Mouse (Mus musculus) embryonic facial prominence, embryonic 15.5 days (tissue): Measurements from ENCODE around the gene Endog. TPM values are rescaled to one million over a fixed set of nuclear protein-coding genes. Genes with fewer than 3 reads are reported as not detected.

Experiments
- ATAC-seq: fragments of 200-750 bp; cut with Nextera tagmentation; 2 replicates; pipeline ENCODE4 v1.8.0; 2017; ENCODE audit warnings: low read depth, moderate TSS enrichment; ENCODE audit not compliant: insufficient number of reproducible peaks, low FRiP score, low TSS enrichment
- H3K27ac ChIP-seq: fragments of 300-500 bp; sonication (generic); replicated peaks from 2 replicates; pipeline ENCODE4 v1.5.1; 2015; ENCODE audit warnings: mild to moderate bottlenecking, inconsistent platforms
- H3K27me3 ChIP-seq: fragments of 300-500 bp; sonication (generic); 2 replicates; pipeline ENCODE4 v1.6.1; 2015; ENCODE audit warnings: inconsistent platforms
- H3K36me3 ChIP-seq: fragments of 300-500 bp; sonication (generic); 2 replicates; pipeline ENCODE4 v1.6.1; 2015; ENCODE audit warnings: mild to moderate bottlenecking, inconsistent platforms
- H3K4me1 ChIP-seq: fragments of 300-500 bp; sonication (generic); 2 replicates; pipeline ENCODE4 v1.6.1; 2015; ENCODE audit warnings: inconsistent platforms
- H3K4me2 ChIP-seq: fragments of 300-500 bp; sonication (generic); replicated peaks from 2 replicates; pipeline ENCODE4 v1.6.1; 2015; ENCODE audit warnings: mild to moderate bottlenecking, inconsistent platforms
- H3K4me3 ChIP-seq: fragments of 300-500 bp; sonication (generic); replicated peaks from 2 replicates; pipeline ENCODE4 v1.5.1; 2015; ENCODE audit warnings: mild to moderate bottlenecking, inconsistent platforms
- H3K9ac ChIP-seq: fragments of 300-500 bp; sonication (generic); 2 replicates; pipeline ENCODE4 v1.6.1; 2015; ENCODE audit warnings: inconsistent platforms
- H3K9me3 ChIP-seq: fragments of 300-500 bp; sonication (generic); replicated peaks from 2 replicates; pipeline ENCODE4 v1.6.1; 2016; ENCODE audit warnings: inconsistent platforms
- WGBS: fragments of 180-500 bp; shearing (Covaris S2); methylation state at CpG from one replicate; pipeline ENCODE4 v1.1.7; 2015; 5-methylcytosine and 5-hydroxymethylcytosine counted together
- polyA plus RNA-seq: library from polyadenylated mRNA; unstranded; fragments of >200 nt; fragmentation: Nextera tagmentation; extraction: Ambion mirVana; gene quantifications from 2 replicates; pipeline ENCODE4 v1.2.1, GENCODE M21; 2015

Gene Endog
- polyA plus RNA-seq, 1 experiment from 2014 or later = 18.9 TPM

DNA sequence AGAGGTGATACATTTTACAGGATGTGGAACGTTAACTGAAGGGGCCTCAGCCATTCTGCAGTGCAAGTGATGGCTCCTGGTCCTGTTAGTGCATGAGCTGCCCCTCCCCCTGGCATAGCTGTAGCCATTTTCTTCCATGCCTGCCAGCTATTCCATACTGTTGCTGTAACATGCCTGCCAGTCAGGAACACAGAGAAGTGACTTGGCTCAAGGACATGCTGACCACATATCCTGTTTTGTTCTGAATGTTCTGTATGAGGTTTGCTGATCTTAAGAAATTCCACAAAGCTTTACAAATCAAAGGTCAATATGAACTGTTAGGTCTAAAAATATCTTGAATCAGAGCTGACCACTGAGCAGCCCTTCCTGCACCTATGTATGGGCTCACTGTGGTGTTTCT, 41.7 kb downstream of the Endog start:
- Histone ChIP-seq H3K27me3 (no peaks in the 10 kb centered on the region), H3K4me2 (no peak overlapping the region), H3K4me3 (no peak overlapping the region), H3K9ac (no peak overlapping the region), H3K36me3 (no peaks in the 10 kb centered on the region), H3K4me1 (no peaks in the 10 kb centered on the region), H3K27ac (no peak overlapping the region), H3K9me3 (no peaks in the 10 kb centered on the region)
- WGBS = 76% methylated on average over 1 of the region's 1 CpGs
- no peak for ATAC-seq

DNA sequence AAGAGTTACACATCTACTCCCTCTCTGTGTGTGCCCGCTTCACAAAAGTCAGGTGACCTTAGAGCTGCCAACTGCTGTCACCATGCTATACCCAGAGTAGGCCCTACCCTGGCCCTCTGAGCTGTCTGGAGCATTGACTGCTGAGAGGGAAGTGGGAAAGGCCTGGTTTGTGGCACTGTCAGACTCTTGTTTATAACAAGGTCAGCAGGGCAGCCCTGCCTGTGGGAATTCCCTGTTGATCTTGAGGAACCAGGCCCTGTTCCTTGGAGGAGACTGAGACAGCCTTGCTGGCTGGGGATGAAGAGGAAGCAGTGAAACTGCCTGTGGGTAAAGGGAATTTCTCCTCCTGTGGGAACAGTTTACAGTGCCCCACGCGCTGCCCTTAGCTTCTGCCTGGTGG, 43.5 kb downstream of the Endog start:
- WGBS = 86% methylated on average over 3 of the region's 3 CpGs
- ATAC-seq = no peak

DNA sequence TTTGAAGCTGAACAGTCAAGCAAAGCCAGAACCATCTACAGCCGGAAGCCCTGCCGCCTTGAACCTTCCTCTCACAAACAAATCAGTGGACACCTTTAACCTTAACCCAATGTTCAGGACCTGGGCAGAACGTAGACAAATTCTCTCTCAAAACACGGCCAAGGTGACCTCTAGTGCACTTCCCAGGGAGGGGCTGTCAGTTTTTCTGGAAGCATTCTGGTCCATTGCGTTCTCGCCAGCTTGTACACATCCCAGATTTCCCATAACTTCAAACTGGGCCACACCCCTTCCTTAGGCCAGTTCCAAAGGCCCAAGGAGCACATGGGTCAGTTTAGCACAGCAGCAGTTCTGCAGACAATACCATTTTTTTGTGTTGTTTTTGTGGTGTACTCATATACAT, 44.2 kb downstream of the Endog start:
- Histone ChIP-seq H3K4me3 (no peak overlapping the region), H3K9me3 (no peaks in the 10 kb centered on the region), H3K27me3 (no peaks in the 10 kb centered on the region), H3K4me1 (no peaks in the 10 kb centered on the region), H3K27ac (no peak overlapping the region), H3K4me2 (no peak overlapping the region), H3K36me3 (no peaks in the 10 kb centered on the region), H3K9ac (no peak overlapping the region)
- ATAC-seq = no peak
- WGBS = 81% methylated on average over 6 of the region's 6 CpGs

More for the DNA sequence above, 43.5 kb downstream of the Endog start:
- Histone ChIP-seq H3K4me1 (no peaks in the 10 kb centered on the region), H3K27ac (no peak overlapping the region), H3K36me3 (no peaks in the 10 kb centered on the region), H3K27me3 (no peaks in the 10 kb centered on the region), H3K9me3 (no peaks in the 10 kb centered on the region), H3K4me3 (no peak overlapping the region), H3K9ac (no peak overlapping the region), H3K4me2 (no peak overlapping the region)

DNA sequence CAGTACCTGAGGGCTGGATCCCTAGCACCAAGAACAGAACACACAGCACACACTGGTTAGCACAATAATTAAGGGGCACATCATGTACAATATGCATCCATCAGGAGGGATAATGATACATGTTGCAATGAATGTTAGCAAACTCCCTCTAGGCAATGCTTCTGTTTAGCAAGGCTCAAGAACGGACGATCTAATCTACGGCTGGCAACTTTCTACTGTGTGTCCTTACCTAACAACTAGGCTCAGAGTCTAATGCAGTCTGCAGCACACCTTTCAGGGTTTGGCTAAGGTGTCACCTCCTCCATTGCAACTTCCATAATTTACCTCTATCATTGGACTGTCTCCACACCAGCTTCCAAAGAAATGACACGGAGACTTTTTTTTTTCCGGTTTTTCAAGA, 45.0 kb downstream of the Endog start:
- 88% methylated on average over 5 of the region's 5 CpGs for WGBS
- Histone ChIP-seq H3K4me2 (no peak overlapping the region), H3K27me3 (no peaks in the 10 kb centered on the region), H3K4me1 (no peaks in the 10 kb centered on the region), H3K9ac (no peak overlapping the region), H3K27ac (no peak overlapping the region), H3K4me3 (no peak overlapping the region), H3K36me3 (no peaks in the 10 kb centered on the region), H3K9me3 (no peaks in the 10 kb centered on the region)
- ATAC-seq = no peak

Other genes with a start within 250 kb of the Endog start
- gene Gle1, start 236.1 kb upstream of the Endog start, polyA plus RNA-seq = 59.5 and 63.5 TPM in 2 replicates
- gene Sptan1, start 205.9 kb upstream of the Endog start, polyA plus RNA-seq = 85.8 and 99.0 TPM in 2 replicates
- gene Wdr34, start 122.6 kb upstream of the Endog start, polyA plus RNA-seq = 45.5 and 46.9 TPM in 2 replicates
- gene Set, start 114.1 kb upstream of the Endog start, polyA plus RNA-seq = 351 and 370 TPM in 2 replicates
- 8.2 and 9.5 TPM in 2 replicates for gene Pkn3, start 93.8 kb upstream of the Endog start, polyA plus RNA-seq
- gene Zdhhc12, start 77.8 kb upstream of the Endog start, polyA plus RNA-seq = 25.2 and 30.0 TPM in 2 replicates
- gene Zer1, start 46.9 kb upstream of the Endog start, polyA plus RNA-seq = 9.3 and 10.1 TPM in 2 replicates
- 6.9 and 9.3 TPM in 2 replicates for gene Tbc1d13, start 37.7 kb upstream of the Endog start, polyA plus RNA-seq
- gene Spout1, start 7.0 kb downstream of the Endog start, polyA plus RNA-seq = 75.8 and 77.2 TPM in 2 replicates
- gene Kyat1, start 34.4 kb downstream of the Endog start, polyA plus RNA-seq = 14.7 and 15.5 TPM in 2 replicates
- gene Lrrc8a, start 66.2 kb downstream of the Endog start, polyA plus RNA-seq = 41.1 and 42.9 TPM in 2 replicates
- gene Gm28035, start 69.1 kb downstream of the Endog start, polyA plus RNA-seq = 0.09 and 0.16 TPM in 2 replicates
- gene Phyhd1, start 94.7 kb downstream of the Endog start, polyA plus RNA-seq = 5.0 and 6.0 TPM in 2 replicates
- not detected in 2 replicates for gene Gm28038, start 109.5 kb downstream of the Endog start, polyA plus RNA-seq
- 31.4 and 31.7 TPM in 2 replicates for gene Dolk, start 114.8 kb downstream of the Endog start, polyA plus RNA-seq
- 29.0 and 34.3 TPM in 2 replicates for gene Nup188, start 114.9 kb downstream of the Endog start, polyA plus RNA-seq
- gene Sh3glb2, start 187.8 kb downstream of the Endog start, polyA plus RNA-seq = 106 and 114 TPM in 2 replicates
- gene Miga2, start 192.7 kb downstream of the Endog start, polyA plus RNA-seq = 21.8 and 22.9 TPM in 2 replicates
- gene Dolpp1, start 220.8 kb downstream of the Endog start, polyA plus RNA-seq = 34.6 and 34.7 TPM in 2 replicates
- gene Crat, start 244.3 kb downstream of the Endog start, polyA plus RNA-seq = 29.4 and 32.1 TPM in 2 replicates
- 146 and 154 TPM in 2 replicates for gene Ptpa, start 244.5 kb downstream of the Endog start, polyA plus RNA-seq